Mouse (Mus musculus): ENCODE results near the gene Tspyl3.
"Not testable (repeated sequence)": the region's sequence is repeated elsewhere in the genome, so short reads cannot be mapped to it uniquely, and the experiment has no call there.

Gene Tspyl3

DNA sequence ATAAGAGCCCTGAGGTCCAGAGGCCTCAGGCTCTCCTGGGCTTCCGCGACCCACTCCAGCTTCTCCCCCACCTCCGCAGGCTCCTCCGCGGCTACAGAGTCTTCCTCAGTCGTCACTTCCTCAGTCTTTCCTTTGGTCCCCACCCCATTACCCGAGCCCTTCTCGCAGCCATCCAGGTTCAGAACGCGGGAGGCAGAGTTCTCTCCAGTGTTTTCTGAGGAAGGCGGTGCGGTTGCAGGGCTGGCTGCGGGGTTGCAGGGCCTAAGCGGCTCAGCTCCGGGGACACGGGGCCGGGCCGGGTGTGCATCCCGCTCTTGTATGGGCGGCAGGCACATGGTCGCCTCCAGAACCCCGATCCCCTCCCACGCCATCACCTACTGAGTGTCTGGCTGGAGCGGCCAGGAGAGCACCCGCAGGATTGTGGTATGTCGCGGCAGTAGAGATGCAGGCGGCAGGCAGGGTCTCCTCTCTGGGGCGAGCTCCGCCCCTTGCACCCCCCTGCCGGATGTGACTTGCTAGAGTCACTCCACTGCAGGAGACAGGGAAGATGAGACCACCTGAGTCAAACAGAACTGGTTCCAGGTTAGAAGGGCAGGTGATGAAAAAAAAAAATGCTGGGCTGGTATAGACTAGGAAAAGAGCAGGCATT is at the start of gene Tspyl3:
Gene Tspyl3, minus strand, starts transcription at position 496 of the 649 bp plus-strand sequence.
- DNase-seq (ENCODE audit: low spot score in 2 of 2): no peak

DNA sequence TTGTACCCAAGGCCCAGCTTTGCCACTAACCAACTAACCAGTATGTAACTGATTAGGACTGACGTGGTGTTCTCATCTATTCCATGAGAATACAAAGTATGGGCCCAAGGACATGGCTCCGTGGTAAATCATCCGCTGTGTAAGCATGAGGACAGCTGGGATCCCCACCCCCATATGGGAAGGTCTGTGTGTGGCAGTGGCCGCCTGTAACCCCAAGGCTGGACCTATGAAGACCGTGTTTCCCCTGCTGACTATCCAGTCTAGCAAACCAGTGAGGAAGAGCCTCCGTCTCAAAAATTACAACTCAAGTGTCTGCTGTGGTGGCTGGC is 49.6 kb upstream of the Tspyl3 start:
- DNase-seq (ENCODE audit: low spot score in 2 of 2): no peak

DNA sequence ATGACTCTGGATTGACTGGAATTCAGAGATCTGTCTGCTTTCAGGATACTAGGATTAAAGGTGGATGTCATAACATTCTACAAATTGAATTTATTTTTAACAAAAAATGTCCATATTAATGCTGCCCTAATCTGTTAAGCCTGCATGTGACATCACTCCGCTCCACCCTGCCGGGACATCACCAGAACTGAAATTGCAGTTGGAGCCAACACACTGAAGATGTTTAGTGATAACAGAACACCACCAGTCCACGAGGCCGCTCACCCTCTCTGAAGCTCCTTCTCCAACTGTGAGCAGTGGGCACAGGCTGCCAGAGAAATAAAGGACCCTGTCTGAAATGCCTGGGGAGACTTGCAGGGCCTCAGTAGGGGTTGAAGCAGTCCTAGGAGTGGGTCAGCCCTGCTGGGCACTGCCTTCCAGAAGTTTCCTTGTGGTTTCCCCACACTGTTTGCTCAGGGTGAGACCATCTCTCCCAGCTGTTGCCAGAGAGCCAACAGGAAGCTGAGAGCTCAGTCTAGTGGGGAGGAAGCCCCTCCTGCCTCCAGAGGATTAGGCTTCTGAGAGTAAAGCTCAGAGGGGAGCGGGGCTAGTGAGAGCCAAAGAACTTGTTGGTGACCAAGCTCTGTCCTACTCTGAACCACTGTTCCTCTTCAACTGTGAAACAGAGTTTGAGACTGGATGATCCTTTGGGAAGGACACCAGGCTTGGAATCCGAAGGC is 49.1 kb upstream of the Tspyl3 start:
- DNase-seq (ENCODE audit: low spot score in 2 of 2): not testable (repeated sequence)

DNA sequence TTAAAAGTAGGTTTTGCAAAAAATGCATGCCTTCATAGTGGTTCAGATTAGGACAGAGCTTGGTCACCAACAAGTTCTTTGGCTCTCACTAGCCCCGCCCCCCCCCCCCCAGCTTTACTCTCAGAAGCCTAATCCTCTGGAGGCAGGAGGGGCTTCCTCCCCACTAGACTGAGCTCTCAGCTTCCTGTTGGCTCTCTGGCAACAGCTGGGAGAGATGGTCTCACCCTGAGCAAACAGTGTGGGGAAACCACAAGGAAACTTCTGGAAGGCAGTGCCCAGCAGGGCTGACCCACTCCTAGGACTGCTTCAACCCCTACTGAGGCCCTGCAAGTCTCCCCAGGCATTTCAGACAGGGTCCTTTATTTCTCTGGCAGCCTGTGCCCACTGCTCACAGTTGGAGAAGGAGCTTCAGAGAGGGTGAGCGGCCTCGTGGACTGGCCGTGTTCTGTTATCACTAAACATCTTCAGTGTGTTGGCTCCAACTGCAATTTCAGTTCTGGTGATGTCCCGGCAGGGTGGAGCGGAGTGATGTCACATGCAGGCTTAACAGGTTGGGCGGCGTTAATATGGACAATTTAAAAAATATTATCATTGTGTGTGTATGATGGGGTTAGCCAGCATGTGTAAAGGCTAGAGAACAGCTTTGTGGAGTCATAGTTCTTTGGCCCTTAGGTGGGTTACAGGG is 45.1 kb upstream of the Tspyl3 start:
- DNase-seq (ENCODE audit: low spot score in 2 of 2): not testable (repeated sequence)

DNA sequence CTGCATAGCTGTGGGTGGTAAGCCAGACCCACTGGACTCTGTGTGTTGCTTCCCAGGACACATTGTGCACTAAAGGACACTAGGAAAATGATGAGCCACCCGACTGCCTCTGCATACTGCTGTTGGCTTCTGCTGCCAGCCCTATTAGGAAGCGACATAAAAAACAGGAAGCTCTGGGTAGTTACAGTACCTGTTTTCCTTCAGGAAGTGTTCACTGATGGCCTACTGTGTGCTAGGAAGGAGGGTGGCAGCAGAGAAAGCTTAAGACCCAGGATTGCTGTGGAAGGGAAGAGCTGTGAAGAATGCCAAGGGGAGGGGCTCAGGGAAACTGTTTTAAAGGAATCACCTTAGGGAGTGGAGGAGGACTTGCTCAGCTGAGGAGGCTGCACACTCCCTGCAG is 42.1 kb upstream of the Tspyl3 start:
- DNase-seq (ENCODE audit: low spot score in 2 of 2): no peak

DNA sequence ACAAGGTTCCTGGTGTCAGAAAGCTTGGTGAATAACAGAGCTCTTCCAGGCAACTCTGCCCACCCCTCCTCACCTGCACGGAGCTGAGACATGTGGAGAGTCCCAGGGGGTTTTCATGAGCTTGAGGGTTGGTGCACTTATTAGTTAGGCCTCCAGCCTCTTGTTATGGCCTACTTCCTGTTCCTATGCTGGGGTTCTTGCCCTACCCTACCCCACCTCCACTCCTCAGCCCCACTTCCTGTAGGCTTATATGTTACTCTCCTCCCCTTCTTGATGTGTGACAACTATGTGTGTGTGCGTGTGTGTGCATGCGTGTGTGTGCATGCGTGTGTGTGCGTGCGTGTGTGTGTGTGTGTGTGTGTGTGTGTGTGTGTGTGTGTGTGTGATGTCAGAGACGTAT is 37.8 kb upstream of the Tspyl3 start:
- no peak for DNase-seq (ENCODE audit: low spot score in 2 of 2)

DNA sequence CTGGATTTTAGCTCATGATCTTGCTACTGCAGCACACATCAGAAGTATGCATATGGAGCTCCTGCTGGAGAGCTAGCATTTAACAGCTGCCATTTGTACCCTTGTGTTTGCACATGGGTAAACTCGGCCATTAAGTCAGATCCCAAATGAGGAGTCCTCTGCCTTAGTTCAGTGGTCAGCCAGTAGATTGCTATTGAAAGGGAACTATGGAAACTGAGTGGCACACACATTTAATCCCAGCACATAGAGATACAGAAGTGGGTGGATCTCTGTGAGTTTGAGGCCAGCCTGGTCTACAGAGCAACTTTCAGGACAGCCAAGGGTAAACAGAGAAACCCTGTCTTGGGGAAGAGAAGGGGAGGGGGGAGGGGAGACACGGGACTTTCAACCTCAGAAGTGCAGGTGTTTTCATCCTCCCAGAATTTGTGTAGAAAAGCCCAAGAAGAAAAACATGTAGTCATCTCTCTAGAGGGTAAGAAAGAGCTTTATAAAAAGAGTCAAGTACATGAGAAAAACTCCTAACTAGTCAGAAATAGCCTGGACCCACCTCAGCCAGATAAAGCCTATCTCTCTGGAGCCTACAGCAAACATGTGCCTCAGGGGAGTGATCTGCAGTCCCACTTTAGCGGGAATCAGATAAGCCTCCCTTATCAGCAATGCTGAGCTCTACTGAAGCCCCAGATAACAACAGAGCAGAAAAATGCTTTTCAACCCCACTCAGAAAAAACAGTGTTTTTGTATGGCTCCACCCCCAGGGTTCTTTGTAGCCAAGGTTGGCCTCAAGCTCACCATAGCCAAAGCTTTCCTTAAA is 34.8 kb upstream of the Tspyl3 start:
- DNase-seq (ENCODE audit: low spot score in 2 of 2): no peak

DNA sequence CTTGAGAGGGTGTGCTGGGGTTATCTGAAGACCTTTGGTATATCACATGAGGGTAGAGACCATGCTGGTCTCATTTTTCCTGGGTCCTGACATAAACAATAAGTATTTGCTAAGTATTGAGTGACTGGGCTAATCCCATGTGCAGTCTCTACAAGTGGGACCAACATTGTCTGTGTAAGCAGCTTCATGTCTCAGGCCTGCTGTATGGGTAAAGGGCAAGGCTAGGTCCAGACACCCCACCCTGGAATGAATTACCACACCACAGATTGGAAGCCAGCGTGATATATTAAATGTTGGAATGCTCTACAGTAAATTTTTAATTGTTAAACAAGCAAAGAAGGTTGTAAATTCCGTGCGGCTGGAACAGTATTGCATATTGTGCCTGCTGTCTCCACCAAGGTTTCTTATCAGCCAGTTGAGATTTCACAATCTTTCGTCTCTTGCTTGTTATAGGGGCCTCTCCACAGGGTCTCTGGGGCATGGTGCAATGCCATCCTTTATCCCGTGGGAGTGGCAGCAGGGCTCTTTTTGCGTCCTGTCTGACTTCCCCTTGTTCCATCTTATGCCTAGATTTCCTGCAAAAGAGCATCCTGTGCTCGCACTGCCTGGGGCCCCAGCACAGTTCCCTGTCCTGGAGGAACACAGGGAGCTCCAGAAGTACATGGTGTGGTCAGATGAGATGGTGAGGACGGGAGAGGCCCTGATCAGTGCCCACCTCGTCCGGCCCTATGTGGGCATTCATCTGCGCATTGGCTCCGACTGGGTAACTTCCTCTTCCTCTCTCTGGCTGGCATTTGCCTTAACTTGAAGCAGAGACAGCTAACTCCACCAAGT is 34.0 kb upstream of the Tspyl3 start:
- no peak for DNase-seq (ENCODE audit: low spot score in 2 of 2)

DNA sequence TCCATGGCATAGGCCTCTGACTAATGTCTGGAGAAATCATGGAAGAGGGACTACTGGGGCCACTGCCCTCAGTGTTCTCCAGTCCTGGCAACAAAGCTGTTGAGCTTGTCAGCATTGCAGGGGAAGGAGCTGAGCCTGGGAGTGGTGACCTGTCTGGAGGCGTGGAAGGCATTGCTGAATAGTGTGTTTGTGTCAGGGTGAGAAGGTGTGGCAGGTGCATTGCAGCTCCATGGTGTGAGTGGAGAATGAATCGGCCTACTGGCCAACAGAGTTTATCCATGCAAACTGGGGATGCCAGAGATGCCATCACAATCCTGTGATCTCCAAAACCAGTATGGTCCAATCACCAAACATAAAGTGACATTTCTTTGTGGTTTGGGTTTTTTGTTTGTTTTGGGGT is 31.4 kb upstream of the Tspyl3 start:
- no peak for DNase-seq (ENCODE audit: low spot score in 2 of 2)

DNA sequence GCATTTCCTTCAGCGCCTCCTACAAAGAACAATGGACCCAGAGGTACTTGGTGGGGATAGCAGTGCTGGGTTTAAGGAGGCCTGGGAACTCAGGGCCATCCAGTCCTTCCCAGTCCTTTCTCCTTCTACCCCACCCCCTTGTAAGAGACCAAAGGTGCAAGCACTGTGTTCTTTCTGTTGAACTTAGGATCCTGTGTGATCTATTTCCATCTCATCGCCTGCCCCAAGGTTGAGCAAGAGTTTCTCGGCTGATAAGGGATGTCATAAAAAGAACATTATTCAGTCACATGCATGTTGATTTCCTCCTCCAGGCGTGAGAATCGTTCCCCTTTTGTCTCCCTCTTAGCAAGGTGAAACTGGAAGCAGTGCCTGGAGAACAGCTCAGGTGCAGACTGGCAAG is 24.5 kb upstream of the Tspyl3 start:
- DNase-seq (ENCODE audit: low spot score in 2 of 2): no peak

DNA sequence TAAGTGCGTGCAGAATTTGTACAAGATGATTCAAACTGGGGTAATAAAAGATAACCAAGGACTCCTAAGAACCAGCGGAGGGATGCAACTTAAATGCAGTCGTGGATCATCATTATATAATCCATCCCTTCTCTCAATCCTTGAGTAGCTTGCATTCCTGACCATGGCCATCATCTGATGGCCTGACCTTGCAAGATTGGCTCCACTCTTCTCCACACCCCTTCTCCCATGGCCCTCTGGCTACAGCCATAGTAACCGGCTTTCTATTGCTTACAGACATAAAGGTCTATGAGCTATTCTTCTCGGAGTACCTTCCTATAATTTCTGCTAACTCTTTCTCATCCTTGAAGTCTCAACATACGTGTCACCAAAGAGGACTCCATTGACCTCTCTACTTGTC is 16.9 kb upstream of the Tspyl3 start:
- DNase-seq (ENCODE audit: low spot score in 2 of 2): no peak

DNA sequence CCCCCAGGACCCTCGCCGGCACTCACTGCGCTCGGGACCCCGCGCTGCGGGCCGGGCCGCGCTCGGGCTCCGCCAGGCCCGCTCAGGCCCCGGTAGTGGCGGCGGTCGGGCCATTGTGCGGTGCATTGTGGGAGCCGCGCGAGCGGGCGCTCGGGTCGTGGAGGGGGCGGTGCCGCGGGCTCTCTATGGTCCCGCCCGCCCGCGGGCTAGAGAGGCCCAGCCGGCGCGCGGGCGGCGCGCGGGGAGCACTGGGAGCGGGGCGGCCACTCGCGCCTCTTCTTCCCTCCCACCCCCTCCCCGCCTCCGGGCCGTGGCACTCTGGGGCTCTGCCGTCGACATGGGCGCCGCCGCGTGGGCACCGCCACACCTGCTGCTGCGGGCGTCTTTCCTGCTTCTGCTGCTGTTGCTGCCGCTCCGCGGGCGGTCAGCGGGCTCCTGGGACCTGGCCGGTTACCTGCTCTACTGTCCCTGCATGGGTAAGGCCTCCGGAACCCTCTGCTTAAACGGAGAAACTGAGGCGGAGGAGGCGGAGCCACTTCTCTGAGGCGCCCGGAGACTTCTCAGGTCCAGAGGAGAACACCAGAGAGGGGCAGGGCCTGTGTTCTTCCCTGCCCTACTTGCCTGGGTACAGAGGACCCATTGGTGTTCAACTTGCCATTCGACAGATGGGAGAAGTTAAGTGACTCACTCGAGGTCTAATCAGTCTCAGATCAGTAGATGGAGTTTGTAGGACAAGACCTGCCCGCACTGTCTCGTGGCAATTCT is 16.2 kb upstream of the Tspyl3 start, which contains the start of the genes Plagl2 and Pofut1:
Gene Plagl2, minus strand, starts transcription at position 177 of the 765 bp plus-strand sequence.
Gene Pofut1, plus strand, starts transcription at position 284 of the 765 bp plus-strand sequence.
- peak; percentile 84 to 89 for DNase-seq (ENCODE audit: low spot score in 2 of 2)

DNA sequence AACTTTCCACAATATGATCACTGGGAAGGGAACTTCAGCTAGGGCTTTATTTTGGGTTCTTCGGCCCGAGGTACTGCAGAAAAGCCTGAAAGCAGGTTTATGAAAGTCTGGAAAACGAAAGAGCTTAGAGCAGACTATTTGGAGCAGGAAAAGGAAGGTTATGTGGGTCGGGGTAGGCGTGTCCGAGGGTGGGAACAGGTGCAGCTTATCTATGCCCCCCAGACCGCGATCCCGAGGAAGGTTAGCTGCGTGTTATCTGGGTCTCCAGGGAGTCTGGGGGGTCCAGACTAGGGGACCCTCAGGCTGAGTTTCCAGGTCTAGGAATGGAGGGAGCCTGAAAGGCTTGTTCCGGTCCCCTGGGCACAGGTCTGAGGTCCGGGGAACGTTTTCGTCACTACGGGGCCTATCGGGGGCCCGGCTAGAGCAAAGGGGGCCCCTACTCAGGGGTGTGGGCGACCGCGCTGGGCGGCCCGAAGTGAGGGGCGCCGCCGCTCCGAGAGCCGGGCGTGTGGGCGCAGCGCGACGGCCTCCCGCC is 15.5 kb upstream of the Tspyl3 start:
- DNase-seq (ENCODE audit: low spot score in 2 of 2): no peak

DNA sequence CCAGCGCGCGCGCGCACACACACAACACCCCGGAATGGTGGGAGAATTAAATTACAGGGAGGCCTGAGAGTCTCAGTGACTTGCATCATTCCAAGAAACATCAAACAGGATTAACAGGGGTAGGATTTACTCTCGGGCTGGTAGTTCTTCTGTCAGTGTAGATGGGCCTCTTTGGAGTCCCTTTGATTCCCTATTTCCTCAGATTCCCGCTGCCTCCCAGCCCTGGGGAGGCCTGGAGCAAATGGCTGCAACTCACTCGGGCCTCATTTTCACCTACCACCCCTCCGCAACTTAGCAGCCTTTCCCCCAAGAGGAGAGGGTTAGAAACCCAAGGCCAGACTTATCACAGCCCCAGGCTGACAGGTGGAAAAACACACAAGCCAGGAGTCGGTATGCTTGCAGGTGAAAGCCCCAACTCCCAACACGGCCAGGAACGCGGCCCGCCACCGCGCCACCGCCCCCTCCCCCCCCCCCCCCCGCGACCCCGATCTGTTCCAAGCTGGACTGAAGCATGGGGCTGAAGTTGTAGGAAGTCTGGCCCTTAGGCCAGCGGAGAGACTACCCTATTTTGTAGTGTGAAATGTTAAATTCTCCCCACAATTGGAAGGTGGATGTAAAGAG is 14.7 kb upstream of the Tspyl3 start:
- no peak for DNase-seq (ENCODE audit: low spot score in 2 of 2)

DNA sequence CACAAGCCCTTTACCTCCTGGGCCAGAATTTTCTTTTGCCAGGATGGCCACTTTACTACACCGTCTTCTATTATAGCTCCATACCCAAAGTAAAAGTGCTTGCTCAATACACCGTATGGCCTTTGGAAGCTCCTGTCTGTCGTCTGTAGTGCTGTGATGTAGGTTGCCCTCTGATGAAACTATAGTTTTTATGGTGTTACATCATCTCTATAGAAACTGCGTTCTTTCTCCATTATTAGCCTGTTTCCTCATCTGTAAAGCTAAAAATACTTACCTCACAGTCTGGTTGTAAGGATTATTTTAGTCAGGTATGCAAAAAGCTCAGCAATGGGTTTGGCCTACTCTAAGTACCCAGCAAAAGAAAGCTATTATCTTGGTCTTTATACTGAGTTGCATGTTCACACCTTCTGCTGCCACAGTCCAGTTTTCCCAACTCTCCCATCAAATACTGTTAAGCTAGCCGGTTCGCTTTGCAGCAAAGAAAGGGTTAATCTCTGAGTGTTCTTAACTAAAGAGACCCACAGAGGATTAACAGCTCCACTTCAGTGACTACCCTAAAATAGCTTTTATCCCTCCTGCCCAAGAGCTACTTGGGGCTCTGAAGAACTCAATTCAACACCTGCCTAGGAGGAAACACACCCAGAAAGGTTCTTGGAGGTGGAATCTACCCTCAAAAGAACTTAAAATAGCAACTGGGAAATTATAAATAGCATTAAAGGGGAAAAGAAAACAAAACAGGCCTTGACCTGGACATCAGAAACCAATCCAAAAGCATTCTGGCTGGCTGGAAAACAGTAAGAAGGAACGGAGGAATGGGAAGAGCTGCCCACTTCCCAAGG is 14.0 kb upstream of the Tspyl3 start:
- DNase-seq (ENCODE audit: low spot score in 2 of 2): no peak

DNA sequence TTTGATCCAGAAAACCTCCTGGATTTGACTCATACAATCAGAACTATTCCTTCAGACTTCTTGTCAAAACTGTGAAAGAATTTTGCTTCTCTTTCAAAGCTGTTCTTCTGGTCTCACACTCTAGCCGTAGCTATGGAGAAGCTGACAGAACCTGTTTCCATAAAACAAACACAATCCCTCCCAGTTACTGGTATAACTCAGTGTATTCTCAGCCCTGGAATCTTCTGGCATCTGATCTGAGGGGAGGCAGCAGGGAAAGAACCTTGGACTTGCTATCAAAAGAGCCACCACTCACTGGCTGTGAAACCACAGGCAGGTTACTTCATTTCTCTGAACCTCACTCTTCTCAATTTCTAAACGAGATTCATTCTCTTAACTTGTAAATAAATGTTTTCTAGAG is 13.2 kb upstream of the Tspyl3 start:
- no peak for DNase-seq (ENCODE audit: low spot score in 2 of 2)

DNA sequence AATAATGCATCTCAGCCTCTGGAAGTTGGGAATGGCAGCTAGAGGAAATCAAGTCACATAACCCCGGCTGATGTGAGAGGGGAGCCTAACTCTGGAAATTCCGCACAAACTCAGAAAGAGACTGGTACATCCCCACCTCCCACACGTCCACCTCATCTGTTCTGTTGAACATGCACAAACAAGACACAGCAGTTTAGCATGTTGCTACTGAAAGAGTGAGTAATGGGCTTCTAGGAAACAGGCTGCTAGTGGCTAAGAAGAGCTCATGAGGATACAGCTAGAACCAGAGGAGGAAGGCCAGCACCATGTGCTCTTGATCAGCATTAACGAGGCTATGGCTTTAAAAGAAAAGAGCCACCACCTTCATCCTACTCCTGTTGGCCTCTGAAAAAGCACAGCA is 12.7 kb upstream of the Tspyl3 start:
- DNase-seq (ENCODE audit: low spot score in 2 of 2): no peak

DNA sequence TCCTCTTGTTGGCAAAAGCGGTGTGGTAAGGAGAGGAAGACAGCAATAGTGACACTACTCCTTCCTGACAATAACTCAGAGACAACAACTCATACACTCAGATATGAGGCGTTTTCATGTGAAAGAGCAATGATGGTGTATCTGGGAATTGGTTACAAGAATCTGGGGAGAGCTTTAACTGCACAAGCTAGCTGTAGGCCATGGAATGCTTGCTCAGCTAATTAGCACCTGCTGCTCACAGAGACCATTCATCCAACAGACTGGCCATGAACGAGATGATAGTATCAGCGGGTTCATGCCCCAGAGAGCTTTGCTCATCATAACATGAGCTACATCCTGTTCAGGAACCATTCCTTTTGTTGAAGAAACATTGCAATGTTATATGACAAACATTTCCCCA is 12.0 kb upstream of the Tspyl3 start:
- no peak for DNase-seq (ENCODE audit: low spot score in 2 of 2)

DNA sequence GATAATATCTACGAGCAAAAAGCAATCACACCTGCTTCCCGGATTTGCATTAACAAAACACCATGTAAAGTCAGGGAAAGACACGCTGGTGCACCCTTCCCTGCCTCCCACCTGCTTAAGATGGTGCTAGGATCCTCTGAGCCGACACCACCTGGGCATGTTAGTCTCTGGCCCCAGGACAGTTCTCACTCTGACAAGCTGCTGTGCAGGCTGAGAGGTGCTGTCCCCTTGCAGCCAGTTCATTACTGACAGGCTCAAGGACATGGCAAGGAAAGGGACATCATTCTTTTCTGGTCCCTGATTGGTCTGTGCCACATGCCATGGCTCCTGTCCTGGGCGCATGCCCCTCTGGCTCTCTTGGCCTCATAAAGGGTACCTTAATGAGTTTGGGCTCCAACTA is 3.3 kb upstream of the Tspyl3 start:
- no peak for DNase-seq (ENCODE audit: low spot score in 2 of 2)
